Mouse (Mus musculus) skeletal muscle tissue, adult 2 months (tissue): ENCODE data around the gene Slc7a14.
A peak's percentile ranks its signal among the peaks of the same experiment; 100 is the strongest.

Experiments used
- DNase-seq: peaks from one replicate; pipeline ENCODE4 v3.0.0-alpha.2; 2012; ENCODE audit warnings: low read depth, low spot score

Gene Slc7a14

DNA sequence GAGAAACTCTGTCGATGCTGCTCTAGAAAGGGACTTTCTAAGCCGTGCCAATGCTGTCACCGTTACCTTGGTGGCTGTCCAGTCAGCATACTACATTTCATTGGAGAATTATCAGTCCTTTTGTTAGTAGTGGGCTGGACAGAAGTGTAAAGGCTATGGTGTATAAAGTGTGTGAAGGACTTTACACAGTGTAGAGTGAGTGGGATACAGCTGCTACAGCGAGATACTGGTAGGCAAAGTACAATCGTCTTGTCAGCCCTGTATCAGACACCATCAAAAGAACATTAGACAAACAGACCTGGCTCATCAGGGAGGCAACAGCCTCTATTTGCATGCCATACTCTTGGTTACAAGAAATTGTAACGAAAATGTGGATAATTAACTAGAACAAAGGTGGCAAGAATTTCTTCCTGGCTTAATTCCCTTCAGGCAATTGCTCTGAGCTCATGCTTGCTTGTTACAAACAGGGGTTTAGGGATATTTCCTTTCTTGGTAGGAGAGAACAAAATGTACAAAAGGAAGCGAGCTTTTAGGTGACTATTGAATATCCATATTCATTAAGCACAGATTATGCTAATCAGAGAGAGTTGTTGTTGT is 48.7 kb downstream of the Slc7a14 start:
- no peak for DNase-seq

DNA sequence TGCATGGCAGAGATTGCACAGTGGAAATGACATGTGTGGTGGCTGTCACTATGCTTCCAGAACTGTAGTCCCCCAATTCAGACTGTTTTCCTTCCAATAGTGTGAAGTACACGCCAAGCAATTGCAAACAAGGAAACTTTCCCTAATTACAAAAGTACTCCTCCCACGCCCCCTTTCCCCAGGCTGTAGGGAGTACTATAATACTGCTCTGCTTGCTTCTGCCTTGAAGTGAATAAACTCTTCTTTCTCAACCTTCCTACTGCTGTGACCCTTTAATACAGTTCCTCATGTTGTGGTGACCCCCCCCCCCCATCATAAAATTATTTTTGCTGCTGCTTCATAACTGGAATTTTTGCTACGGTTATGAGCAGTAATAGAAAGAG is 49.2 kb downstream of the Slc7a14 start:
- no peak for DNase-seq

GRCm38 (mm10) chr3:31260329-31260963 is 49.7 kb downstream of the Slc7a14 start:
- DNase-seq: peak; percentile 20

- DNase-seq: no peak
These were observed 50.5 kb downstream of the Slc7a14 start for GRCm38 (mm10) chr3:31259553-31260255.

GRCm38 (mm10) chr3:31254427-31254826 is 55.8 kb downstream of the Slc7a14 start:
- no peak for DNase-seq

DNA sequence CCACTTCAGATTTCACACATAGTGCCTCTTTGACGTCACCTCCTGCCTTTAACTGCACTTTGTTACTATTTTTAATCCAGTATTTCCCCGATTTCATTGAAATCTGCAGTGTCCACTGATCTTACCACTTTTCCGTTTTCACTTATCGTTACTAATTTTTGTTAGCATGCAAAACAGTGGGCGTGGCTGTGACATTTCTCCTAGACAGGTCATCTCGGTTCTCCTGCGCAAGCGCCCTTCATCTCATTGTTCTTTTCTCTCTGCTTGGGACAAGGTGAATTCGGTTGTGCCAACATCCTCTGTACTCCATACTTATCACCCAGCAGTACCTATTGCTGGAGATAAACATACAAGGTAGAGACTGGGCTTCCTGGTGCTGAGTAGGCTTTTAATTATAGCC is 56.3 kb downstream of the Slc7a14 start:
- no peak for DNase-seq

DNA sequence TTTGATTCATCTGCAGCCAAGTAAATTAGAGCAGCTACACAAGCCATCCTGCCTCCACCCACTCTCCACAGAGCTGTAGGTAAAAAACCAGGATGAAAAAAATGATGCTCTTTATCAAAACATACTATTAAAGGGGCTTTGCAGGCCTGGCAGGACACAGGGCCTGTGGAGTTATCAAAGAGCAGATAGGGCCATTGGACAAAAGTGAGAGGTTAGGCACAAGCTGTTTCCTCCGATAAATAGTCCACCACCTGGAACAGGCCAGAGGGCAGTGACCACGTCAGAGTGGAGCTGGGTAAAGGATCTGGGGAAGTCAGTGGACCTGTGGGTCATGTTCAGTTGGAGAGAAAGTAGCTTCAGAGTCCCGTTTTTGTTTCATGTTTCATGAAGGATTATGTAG is 57.6 kb downstream of the Slc7a14 start:
- DNase-seq: no peak

DNA sequence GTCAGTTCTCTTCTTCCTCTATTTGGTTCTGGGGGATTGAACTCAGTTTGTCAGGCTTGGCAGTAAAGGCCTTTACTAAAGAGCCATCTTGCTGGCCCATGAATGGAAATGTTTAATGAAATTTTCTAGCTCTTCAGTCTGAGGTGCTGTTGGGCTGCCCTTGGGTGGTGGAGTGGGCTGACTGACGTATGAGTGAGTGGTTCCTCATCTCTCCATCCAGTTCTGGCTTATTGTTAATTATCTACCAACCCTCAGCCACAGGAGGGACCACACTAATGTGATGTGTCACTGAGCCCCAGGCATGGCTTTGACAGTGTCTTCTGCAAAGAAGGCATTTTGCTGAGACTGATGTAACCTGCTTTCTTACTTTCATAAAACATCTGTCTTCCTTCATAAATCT is 66.7 kb downstream of the Slc7a14 start:
- no peak for DNase-seq

- no peak for DNase-seq
These were observed 69.3 kb downstream of the Slc7a14 start for GRCm38 (mm10) chr3:31240840-31241239.

- no peak for DNase-seq
These were observed 70.5 kb downstream of the Slc7a14 start for GRCm38 (mm10) chr3:31239645-31240044.

GRCm38 (mm10) chr3:31237936-31238335 is 72.2 kb downstream of the Slc7a14 start:
- no peak for DNase-seq

GRCm38 (mm10) chr3:31236146-31236545 is 74.0 kb downstream of the Slc7a14 start:
- DNase-seq: no peak

DNA sequence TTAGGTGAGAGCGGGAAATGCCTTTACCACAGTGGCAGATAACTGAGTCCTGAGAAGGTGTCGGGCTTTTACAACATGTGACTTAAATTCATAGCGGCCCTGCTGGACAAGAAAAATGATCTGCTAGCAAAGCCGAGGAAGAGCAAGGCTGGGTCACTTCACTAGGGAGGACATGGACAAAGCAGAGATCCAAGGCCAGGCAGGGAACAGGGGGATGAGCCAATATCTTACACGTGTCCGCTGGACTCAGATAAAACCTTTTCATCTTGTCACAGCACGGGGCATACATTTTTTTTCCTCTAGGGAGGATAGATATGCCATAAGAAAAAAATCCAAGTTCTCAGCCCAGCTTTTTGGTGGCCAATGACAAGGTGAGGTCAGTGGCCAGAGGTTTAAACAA is 75.8 kb downstream of the Slc7a14 start:
- no peak for DNase-seq

- DNase-seq: no peak
These were observed 76.3 kb downstream of the Slc7a14 start for GRCm38 (mm10) chr3:31233746-31234312.

GRCm38 (mm10) chr3:31229281-31229680 is 80.9 kb downstream of the Slc7a14 start:
- DNase-seq: no peak

GRCm38 (mm10) chr3:31228487-31228886 is 81.7 kb downstream of the Slc7a14 start:
- DNase-seq: no peak

GRCm38 (mm10) chr3:31223551-31223950 is 86.6 kb downstream of the Slc7a14 start:
- no peak for DNase-seq

GRCm38 (mm10) chr3:31220040-31220439 is 90.1 kb downstream of the Slc7a14 start:
- no peak for DNase-seq

DNA sequence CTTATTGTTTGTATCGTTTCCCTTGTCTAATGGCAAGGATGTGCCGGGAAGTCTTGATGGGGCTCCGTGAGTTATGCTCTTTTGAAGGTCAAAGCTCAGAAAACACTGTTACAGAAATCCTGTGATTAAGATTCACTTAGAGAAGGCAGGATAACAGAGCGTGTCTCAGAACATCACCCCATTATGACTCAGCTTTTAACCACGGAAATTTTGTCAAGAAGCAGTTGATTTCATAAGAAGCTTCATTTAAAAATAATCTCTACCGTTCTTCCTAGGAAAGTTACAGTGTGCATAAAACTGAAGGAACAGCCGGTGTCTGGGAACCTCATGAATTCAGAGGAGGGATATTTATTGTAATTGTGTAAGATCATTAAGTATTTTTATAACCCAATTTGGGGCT is 90.7 kb downstream of the Slc7a14 start:
- no peak for DNase-seq

DNA sequence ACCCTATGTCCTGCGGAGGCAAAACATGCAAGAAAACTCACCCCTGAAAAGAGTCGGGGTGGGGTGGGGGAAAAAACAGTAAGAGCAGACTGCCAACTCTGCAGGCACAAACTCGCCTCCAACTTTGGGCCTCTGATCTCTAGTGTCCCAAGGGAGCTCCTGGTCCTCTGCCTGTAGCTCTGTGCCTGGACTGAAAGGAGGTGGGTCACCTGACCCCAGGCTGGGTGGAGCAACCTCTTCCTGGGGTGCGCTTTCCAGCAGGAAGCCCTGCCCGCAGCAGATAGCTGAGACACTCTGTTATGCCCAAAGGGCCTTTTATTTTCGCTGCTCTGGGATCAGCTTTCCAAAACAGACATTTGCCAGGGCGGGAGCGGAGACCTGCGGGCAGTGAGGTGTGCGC is 92.7 kb downstream of the Slc7a14 start:
- no peak for DNase-seq

GRCm38 (mm10) chr3:31213802-31214201 is 96.4 kb downstream of the Slc7a14 start:
- no peak for DNase-seq

DNA sequence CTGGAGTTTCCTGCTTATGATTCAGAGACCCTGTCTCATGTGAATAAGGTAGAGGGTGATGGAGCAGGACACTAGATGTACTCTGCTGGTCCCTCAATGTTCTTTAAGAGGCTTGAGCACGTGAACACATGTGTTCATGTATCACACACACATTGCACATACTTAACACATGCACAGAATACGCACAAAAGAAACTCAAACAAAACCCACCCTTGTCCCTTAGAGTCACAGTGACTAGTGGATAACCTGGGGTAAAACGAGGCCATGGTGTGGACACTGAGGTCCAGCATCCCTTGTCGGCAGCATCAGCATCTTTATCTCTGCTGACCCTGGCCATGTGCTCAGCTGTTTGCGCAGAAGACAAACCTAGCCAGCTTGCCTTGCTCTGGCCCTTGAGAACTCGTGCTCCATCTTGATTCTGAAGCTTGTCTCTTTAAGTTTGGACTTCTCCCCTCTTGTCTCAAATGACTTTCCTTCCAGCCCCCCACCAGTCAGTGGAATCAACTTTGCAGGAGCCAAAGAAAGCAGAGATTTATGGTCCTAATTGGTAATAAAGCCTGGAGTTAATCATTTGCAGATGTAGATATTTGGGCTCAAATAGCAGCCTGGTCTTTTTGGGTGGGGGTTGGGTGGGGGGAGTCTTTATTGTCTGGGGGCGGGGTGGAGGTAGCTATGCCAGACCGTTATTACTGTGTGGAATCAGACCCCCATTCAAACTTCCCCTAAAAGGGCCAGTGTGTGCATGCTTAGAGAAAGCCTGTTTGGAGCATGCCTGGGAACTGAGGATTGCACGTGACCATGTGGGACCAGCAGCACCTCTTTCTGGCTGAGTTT is 97.8 kb downstream of the Slc7a14 start:
- DNase-seq: no peak
